Mouse (Mus musculus) WW6 (cell line): ENCODE measurements around the gene Gja3.
"Not testable (repeated sequence)": the region's sequence is repeated elsewhere in the genome, so short reads cannot be mapped to it uniquely, and the experiment has no call there.

Experiments used
- DNase-seq: peaks from one replicate; pipeline ENCODE4 v3.0.0-alpha.2; 2013; ENCODE audit warnings: low read depth, low spot score

Gja3 gene

DNA sequence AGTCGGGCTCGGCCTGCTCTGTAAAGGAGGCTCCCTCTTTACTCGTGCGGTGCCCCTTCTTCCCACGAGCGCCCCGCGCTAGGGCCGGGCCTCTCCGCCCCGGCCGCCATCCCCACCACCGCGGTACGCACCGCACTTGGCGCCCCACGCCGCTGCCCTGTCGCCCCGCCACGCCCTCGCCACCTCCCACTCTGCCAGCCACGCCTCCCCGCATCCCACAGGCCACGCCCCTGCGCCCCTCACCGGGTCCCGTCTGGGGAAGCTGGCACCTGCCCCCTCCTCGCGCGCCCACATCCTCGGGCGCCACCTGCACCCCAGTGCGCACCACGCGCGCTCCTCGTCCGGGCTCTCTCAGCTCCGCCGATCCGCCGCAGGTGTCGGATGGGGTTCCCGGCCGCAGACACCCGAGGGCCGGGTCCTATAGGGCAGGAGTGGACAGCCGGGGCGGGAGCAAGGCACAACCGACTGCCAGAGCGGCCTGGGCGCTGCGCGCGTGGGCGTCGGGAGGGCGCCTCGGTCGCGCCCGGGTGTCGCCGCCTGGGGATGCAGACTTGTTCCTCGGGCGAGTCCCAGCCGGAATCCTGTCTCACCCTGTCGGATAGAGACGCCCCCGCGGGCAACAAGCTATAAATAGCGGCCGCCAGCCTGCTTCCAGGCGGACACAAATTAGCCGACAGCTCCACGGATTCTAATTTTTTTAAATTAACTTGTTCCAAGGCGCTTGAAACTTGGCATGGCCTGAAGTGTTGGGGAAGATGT lies at the start of gene Gja3:
Gene Gja3, minus strand, starts transcription at position 538 of the 759 bp plus-strand sequence.
- DNase-seq = no peak

DNA sequence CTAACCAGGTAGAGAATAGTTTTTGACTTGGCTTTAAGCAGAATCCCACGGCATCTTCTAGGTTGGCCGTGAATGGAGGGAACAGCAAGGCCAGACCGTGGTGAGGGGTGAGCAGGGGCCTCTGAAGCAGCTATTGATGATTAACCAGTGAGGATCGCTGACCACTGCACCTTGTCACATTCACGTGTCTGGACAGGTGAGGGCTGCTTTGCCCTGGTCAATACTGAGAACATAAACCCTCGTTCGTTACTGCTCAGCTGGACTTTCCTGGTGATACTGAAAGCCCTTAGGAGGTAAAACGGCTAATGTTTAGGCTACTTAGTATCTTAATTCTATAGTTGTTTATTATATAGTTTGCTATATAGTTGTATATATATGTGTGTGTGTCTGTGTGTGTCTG lies 49.2 kb upstream of the Gja3 start:
- no peak for DNase-seq

DNA sequence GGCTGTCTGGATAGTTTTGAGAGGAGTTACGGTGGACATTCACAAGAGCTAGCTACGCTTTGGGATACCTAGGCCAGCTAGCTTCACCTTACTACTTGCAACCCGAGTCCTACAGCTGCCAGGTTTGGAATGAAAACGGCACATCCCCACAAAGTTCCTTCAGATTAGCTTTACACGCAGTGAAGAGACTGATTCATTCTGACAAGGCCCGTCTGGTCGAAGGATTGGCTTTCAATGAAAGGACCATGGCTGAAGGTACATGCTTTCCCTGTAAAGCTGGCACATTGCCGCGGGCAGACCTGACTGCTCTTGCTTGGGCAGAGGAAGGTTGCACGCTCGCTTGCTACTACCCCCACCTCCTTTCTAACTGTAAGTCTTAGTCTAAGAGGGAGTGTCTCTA lies 47.8 kb upstream of the Gja3 start:
- no peak for DNase-seq

DNA sequence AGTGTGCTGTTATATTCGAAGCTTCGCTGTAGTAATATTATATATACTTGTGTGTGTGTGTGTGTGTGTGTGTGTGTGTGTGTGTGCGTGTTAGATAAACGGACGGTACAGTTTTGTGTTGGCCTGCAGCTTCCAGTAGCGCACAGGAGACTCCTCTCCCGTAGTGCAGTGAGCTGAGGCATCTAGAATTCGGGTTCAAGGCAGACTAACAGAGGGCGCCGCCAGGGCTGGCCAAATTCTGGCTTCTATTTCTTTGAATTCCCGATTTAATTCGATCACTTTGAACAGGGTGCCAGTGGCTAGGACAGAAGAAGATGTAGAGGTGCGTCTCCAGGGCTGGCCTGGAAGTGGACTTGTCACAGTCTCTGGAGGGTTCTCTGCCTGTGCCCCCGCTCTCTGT lies 47.2 kb upstream of the Gja3 start:
- DNase-seq = no peak

DNA sequence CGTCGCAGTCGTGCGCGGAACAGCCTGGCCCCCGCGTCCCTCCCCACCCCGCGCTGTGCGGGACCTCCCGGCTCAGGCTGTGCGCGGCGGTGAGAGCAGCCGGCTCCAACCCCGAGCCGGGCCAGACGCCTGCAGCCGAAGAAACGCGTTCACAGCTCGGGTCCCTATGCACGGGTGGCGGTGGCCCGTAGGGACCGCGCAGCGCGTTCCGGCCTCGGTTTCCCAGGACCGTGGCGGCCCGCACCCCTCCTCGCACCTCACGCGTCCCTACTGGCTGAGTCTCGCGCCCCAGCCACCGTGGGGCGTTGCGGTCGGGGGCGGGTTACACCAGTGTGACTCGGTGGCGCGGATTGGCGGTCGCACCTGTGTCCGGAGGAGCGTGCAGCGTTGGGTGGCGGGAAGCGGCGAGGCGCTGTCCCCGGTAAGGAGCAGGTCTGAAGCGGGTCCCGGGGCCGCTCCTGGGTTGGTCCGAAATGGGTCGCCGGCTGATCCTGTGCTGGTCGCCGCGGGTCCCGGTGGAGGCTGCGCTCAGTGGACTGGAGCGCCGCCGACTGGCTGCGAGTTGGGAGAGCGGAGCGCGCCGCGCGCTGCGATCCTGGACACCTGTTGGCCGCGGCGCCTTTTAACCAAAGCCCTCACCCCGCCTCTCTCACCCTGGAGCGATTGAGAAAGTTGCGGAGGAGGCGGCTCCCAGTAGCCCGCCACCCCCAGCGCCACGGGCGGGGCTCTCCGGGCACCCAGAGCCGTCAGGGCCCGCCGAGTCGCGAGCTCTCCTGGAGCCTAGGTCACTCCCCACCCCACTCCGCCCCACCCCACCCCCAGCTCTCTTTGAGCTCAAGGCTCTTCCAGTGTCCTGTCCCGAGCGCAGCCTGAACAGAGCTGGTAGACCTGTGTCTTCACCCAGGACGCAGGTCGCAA lies 46.5 kb upstream of the Gja3 start, which contains the start of gene Gjb2:
Gene Gjb2, minus strand, starts transcription at position 597 of the 918 bp plus-strand sequence.
- peak; percentile 39 for DNase-seq

DNA sequence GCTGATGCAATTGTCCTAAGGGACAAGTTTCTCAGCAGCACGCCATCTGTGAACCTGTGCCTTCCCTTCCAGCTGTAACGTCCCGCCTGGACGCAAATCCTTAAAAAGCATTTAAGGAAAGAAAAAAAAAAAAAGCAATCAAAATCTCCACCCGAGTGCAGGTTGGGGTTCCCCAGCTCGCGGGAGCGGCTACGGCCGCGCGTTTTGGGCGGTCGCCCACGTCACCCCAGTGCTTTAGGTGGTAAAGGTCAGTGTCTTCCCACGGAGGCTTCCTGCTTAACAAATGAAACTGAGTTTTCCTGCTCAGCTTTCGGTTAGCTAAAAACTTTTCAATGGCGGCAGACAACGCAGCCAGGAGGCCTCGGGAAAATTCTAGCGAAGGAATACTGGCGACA lies 45.8 kb upstream of the Gja3 start:
- no peak for DNase-seq

DNA sequence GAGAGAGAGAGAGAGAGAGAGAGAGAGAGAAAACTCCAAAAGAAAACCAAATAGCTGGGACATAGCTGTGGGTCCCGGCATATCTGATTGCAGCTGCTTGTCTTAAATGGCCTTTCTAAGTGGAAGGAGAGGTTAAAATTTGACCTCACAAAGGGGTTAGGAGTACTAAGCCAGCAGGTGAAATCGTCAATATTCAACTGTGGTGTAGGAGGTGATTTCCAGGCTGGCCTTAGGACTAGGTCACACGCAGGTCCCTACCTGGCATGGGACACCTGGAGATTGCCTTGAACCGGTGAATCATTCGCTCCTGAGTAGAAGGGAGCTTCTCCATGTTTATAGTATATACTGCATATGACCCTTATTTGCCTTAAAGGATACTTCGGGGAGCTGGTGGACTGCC lies 45.2 kb upstream of the Gja3 start:
- DNase-seq = no peak

DNA sequence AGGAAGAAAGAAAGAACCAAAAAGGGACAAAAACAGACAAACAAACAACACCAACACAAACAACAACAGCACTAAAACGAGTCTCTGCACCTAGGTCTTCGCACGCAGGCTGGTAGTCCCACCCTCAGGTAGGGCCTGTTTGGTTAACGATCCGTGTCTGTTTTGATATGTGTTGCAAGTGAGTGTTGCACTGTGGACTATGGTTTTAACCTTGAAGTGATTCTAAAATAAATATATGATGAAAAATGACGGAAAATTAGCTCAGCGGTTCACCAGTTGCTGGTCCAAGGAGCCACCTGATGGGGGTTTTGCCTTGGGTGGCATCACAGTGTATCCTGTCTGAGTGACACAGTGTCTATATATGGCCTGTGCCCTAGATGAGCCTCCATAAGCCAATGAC lies 43.7 kb upstream of the Gja3 start:
- DNase-seq = no peak

DNA sequence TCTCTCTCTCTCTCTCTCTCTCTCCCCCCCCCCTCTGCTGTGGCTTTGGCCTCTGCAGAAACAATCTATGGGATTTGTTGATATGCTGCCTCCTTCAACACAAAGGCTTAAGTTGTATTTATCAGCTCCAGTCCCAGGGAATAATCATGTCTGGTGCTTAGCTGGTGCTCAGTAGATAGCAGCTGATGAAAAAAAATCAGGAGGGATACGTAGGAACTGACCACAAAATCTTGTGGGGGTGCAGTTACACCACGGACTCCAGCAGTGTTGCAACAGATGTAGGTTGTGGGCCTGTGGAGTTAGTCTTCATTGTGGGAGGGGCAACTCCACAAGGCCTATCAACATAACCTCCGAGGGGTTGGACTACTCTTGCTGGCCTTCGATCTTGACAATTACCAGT lies 38.0 kb upstream of the Gja3 start:
- no peak for DNase-seq

DNA sequence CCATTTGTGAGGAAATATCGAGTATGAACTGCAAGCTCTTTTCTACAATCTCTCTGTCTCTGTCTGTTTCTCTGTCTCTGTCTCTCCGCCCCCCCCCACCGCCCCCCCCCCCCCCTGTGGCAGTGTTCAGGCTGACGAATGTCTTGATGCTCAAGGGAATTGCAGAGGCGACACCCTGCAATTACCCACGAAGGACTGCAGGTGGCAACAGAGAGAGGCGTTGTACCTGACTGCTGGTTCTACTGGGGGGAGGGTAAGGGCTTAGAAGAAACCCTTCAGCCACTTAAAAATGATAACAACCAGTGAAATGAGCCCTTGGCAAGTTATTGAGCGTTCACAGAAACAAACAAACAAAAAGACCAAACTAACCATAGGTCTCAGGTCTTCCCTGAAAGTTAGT lies 35.1 kb upstream of the Gja3 start:
- DNase-seq = peak; percentile 42

DNA sequence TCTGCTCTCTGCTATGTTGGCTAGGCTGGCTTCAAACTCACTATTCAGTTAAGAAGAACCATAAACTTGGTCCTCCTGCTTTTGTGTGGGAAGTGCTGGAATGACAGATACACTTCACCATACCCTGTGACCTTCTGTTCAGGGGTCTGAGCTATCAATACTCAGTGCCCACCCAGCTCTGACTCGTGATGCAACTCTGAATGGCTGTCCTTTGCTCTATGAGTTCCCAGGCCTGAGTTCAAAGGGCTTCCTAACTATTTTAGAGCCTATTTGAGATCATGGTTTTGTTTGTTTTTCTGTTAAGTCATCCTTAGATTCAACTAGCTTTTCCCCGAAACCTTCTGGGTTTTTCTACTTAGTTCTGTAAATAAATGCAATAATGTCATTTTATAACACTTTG lies 32.1 kb upstream of the Gja3 start:
- DNase-seq = no peak

DNA sequence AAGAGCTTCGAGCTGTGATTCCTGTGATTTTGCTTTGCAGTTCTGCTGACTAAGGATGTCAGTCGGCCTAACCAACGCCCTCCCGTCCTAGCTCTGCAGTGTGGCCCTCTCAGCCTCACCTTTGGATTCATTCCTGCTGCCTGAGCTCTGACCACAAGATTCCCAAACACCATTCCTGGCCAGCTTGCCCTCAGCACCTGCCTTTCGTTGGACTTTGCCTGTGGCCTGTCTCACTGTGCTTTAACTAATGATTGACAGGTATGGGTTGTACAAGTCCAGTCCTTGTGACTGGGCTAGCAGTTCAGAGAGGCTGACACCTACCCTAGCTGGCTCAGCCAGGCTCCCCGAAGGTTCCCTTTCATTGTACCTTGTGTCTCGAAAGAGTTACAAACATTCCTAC lies 31.2 kb upstream of the Gja3 start:
- no peak for DNase-seq

DNA sequence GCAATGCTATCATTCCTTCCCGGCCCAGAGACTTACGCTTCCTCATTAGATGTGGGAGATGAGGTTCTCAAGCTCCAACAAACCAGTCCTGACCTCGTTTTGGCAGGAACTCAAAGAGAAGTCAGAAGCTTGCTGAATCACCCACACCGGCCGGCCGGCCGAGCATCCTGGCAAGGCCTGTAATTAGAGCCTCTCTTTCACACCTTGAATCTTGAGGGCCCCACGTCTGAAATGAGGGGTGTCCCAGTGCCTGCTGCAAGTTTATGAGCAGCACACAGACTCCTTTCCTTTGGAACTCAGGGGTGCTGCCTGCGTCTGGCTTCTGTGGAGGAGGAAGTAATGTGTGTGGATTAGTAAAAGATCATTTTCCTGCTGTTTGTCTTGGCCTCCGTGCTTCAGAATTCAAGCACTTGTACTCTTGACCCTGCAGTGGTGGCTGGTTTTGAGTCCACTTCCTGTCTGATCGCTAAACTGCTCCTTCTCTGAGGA lies 26.3 kb upstream of the Gja3 start:
- DNase-seq = no peak

DNA sequence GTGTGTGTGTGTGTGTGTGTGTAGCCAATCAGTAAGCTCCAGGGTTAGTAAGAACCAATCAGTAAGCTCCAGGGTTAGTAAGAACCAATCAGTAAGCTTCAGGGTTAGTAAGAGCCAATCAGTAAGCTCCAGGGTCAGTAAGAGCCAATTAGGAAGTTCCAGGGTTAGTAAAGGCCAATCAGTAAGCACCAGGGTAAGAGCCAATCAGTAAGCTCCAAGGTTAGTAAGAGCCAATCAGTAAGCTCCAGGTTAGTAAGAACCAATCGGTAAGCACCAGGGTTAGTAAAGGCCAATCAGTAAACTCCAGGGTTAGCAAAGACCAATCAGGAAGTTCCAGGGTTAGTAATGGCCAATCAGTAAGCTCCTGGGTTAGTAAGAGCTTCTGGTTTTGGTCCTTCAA lies 25.0 kb upstream of the Gja3 start:
- no peak for DNase-seq

DNA sequence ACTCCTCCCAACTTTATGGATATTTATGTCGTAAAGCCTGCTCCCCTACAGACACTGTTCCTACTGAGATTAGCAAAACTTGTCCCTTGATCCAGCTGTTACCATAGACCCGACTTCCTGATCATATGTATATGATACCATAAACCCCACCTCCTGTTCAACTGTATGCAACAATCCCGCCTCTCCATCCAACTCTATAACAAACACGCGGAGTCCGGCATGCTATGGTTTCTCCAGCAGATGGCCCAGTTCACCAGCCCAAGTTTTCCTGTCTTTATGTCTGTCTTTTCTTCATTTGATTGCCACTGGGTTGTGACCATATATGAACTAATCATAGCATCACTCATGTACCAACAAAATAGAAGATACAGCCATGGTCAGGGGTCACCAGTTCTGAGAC lies 17.6 kb upstream of the Gja3 start:
- DNase-seq = no peak

DNA sequence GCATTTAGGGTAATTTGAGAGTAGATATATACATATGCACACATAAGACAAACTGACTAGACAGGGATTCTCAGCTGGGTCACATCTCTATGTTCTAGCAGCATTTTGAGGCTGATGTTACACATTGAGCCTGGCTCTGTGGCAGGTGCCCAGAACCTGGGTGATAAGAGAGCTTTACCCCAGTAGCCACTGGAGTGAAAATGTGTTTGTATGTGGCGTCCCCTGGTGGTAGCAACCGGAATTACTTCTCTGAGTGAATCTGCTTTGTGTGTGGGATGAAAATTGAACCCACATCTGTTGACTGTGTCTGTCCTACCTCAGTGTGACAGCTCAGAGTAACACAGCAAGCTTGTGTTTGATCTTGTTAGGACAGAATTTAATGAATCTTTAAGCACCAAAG lies 12.0 kb upstream of the Gja3 start:
- DNase-seq = not testable (repeated sequence)

DNA sequence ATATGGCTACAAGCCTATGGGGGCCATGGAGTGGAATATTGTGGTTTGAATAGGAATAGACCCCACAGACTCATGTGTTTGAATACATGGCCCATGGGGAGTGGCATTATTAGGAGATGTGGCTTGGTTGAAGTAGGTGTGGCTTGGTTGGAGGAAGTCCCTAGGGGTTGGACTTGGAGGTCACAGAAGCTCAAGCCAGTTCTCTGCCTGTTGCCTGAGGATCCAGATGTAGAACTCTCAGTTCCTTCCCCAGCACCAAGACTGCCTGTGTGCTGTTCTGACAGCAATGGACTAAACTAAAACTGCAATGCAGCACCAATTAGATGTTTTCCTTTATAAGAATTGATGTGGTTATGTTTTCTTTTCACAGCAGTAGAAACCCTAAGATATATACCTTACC lies 8.2 kb upstream of the Gja3 start:
- no peak for DNase-seq

DNA sequence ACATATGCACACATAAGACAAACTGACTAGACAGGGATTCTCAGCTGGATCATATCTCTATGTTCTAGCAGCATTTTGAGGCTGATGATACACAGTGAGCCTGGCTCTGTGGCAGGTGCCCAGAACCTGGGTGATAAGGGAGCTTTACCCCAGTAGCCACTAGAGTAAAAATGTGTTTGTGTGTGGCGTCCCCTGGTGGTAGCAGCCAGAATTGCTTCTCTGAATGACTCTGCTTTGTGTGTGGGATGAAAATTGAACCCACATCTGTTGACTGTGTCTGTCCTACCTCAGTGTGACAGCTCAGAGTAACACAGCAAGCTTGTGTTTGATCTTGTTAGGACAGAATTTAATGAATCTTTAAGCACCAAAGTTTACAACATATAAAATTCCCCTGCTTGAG lies 2.2 kb upstream of the Gja3 start:
- not testable (repeated sequence) for DNase-seq

DNA sequence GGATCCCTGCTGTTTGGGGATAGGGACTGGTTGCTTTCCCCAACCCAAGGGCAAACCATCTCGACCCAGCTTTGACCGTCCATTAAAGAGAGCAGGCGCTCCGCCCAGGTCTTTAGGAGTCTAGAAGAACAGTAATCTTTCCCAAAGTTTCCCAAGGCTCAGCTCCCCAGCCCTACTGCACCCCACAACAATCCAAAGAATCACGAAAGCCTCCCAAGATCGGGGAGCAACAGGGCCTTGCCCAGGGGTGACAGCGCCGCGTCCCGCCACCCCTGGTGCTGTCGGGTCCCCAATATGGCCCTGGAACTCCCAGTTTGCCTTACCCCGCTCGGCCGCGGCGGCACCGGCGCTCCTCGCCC lies 717 bp downstream of the Gja3 start:
- no peak for DNase-seq

DNA sequence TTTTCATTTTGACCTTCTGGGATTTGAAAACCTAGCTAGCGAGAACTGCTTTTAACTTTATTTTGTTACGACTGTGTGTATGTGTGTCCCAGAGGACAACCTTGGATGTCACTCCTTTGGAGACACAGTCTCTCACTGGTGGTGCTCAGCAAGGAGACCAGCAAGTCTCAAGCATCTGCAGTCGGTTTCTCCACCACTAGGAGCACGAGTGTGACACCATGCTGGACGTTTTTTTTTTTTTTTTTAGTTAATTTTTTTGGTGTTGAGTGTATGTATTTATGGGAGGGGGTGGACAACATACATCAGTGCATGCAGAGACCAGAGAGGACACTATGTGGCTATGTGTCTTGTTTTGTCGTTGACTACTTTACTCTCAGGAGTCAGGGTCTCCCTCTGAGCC lies 5.2 kb downstream of the Gja3 start:
- DNase-seq = no peak

DNA sequence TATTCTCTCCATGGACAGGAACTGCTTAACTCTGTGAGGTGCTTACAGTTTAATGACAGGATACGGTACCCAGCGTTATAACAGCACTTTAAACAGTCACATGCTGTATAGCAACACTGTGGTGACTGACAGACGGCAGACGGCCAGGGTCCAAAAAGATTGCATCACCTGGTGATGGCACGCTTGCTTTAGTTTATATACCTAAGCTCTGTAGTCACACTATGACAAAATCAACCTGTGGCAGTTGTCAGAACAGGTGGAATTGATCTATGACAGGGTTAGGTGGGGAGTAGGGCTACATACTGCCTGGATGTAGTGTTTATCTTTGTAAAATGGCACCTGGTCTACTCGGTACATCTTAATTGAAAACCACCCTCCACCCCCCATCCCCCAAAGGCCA lies 14.0 kb downstream of the Gja3 start:
- DNase-seq = no peak

DNA sequence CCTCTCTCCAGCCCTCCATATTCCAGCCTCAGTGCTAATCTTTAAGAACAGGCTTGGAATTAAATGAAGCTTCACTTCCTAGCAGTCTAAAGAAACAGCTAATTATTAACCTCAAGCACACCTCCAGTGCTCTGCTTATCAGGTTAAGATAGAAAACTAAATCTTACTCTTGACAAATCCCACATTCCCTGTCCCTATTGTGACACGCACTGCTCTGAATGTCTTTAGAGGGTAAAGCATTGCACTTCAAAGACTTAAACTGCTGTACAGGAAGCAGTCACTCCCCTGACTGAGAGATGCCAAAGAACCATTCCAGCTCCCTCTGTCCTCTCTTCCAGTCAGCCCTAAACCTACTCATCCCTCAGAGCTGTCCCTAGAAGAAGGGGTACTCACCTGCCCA lies 16.5 kb downstream of the Gja3 start:
- no peak for DNase-seq

DNA sequence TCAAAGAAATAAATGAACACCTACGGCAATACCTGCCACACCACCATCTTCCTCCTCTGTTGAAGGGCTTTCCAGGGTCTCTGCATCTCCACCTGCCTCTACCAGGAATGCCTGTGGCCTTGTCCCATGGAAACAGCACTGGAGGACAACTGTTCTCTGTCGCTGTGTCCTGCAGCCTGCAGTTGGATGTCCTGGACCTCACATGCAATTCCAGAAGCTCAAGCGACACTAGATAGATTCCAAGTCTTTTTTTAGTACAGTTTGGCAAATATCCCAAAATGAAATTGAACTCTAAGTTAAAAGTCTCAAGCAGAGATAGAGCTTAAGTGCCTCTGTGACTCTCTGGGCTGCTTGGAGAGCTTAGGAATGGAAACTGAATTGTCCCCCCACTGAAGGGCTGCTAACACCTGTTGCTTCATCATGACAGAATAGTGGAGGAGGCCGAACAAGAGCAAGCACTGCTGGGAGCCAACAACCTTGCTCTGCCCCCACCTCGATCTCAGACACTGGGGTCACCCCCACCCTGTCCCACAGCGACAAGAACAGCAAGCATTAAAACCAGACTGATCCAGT lies 22.9 kb downstream of the Gja3 start:
- no peak for DNase-seq
